Mouse (Mus musculus) heart, postnatal 36 days (tissue): Measurements from ENCODE around the gene Mettl24. TPM values are rescaled to one million over a fixed set of nuclear protein-coding genes. Genes with fewer than 3 reads are reported as not detected.

Source experiments
- total RNA-seq, 2 experiments: library from RNA; stranded (reverse); gene quantifications; 2 replicates each; pipeline ENCODE4 v1.2.3; 2021

The Mettl24 gene
- total RNA-seq, 2 experiments from 2014 or later: 1.1 to 1.4 TPM

Other genes starting within 250 kb of the Mettl24 start
- gene Slc22a16, start 112.9 kb upstream of the Mettl24 start, total RNA-seq: not detected
- 10 to 100 TPM; 34.7 to 38.7 TPM for gene Ddo, start 53.3 kb upstream of the Mettl24 start, total RNA-seq
- 10 to 100 TPM; 19.6 to 21.2 TPM for gene Cdc40, start 200.0 kb downstream of the Mettl24 start, total RNA-seq
- under 1 TPM; 0.57 to 0.69 TPM for gene Wasf1, start 200.2 kb downstream of the Mettl24 start, total RNA-seq